Mouse (Mus musculus) layer of hippocampus, postnatal 36 days (tissue): ENCODE results near the gene Hectd4. TPM values are rescaled to one million over a fixed set of nuclear protein-coding genes. Genes with fewer than 3 reads are reported as not detected.
"Not testable (repeated sequence)": the region's sequence is repeated elsewhere in the genome, so short reads cannot be mapped to it uniquely, and the experiment has no call there.

Source experiments
- DNase-seq, 2 experiments: peaks; one replicate each; pipeline ENCODE4 v3.0.0; 2022
- total RNA-seq, 2 experiments: library from RNA; stranded (reverse); gene quantifications; 2 replicates each; pipeline ENCODE4 v1.2.3; 2021

The Hectd4 gene
- total RNA-seq, 2 experiments from 2014 or later = 172 to 181 TPM

DNA sequence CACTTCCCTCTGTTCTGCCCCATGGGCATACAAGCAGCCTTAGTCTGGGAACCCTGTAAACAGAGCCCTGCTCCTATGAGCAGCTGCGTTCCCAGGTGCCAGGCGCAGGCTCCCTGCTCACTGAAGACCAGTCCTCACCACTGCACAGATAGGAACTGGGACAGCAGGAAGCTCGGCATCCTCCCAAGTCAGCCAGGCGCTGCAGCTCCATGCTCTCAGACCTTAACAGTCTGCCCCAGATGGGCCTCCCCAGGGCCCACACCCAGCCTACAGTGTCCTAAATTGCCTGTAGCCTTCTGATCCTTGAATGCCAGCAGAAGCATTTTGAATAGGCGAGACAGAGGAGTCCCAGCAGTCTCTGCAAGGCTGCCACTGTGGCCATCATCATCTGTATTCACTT lies 141.7 kb downstream of the Hectd4 start:
- DNase-seq = no peak

DNA sequence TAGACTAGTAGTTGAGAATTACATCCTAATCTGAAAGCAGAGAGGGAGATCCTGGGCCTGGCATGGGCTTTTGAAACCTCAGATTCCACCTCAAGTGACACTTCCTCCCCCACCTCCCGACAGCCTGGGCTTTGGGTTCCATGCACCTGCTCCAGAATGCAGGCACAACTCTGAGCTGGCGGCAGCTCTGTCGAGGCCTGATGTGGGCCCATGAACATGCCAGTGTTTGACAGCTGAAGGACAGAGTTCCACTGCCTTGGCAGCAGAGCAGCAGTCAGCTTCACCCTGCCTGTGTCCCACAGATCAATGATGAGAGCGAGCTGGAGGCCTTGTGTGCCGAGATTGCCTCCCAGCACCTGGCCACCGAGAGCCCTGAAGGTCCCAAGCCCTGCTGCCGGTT lies 143.4 kb downstream of the Hectd4 start:
- no peak for DNase-seq

DNA sequence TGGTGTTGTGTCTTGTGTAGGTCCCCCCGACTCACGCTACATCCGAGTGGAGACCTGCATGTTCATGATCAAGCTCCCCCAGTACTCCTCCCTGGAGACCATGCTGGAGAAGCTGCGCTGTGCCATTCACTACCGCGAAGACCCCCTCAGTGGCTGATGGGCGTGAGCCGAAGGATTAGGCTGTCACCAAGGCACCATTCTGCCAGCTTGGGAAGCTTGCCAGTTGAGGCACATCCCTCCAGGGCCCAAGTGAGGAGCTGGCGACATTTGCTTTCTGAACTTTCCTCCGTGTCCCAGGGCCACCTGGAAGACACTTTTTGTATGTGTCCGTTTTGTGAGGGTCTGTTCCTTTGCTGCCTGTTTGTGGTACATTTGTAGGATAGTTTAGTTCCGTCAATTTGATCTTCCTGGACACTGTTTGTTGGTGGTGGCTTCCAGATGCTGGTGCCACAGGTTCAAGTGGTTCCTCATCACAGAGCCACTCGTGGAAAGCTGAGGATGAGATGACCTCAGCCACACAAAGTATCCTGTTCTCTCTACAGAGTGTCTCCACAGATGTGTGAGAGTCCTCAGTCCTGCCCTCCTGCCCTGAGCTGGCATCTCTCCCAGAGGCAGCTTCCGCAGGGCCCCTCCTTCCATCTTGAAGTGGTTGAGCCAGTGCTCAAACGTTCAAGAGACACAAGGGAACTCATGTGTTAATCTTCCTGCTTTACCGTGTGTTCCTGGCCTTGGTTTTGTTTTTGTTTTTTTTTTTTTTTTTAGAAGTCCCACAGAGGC lies 146.6 kb downstream of the Hectd4 start:
- DNase-seq = no peak

DNA sequence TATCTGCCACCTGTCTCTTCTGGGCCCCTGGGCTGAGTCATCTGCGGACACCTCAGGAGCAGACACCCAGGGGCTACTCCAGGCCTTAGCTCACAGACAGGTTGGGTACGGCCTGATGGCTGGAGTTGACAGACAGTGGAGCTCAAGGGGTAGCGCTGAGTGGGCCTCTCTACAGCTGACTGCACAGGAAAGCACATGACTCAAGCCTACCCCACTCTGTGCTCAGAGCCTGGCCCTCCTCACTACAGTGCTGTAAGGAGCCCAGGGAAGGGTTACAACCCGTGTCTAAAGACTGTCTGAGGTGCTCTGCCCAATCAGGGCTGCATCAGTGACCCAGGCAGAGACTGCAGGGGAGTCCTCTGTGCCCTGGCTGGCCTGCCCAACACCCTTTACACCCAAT lies 147.2 kb downstream of the Hectd4 start:
- no peak for DNase-seq

DNA sequence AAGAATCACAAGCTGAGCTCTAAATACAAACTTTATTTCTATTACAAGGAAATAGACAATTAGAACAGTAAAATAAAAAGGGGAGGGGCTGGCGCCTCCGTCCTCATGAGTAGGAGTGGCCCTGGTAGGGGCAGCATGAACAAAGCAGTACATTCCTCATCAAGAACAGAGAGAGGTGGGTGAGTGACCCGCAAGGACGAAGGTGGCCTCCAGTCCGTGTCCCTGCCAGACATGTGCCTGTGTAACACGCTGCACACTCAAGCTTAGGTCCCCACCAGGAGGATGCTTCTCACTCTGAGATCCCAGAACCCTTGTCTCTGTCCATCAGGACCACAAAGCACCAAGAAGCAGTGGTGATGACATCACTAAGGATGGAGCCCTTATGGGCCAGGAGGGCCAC lies 151.7 kb downstream of the Hectd4 start:
- no peak for DNase-seq

DNA sequence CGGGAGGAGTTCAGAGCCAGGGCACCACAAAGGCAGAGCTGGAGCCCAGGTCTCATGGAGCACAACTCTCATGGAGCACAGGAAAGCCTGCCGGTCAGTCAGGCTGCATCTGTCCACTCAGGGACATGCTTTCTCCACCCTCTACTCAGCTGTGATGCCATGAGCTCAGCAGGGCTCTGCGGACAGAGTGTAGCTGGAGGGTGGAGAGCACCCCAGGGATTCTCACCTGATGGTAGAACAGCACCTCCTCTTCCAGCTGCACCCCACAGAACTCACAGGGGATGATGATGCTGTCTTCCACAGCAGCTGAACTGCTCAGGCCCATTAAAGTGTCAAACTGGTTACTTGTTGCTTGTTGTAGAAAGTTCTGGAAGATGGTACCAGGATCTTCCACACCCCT lies 154.8 kb downstream of the Hectd4 start:
- no peak for DNase-seq

DNA sequence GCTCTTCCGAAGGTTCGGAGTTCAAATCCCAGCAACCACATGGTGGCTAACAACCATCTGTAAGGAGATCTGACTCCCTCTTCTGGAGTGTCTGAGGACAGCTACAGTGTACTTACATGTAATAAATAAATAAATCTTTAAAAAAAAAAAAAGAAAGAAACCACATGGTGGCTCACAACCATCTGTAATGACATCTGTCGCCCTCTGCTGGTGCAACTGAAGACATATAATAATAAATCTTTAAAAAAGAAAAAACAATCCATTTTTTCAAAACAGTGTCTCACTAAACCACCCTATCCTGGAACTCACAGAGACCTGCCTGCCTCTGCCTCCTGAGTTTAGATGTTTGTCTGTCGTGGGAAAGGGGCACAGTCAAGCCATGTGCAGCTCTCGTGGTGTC lies 157.0 kb downstream of the Hectd4 start:
- DNase-seq = not testable (repeated sequence)

DNA sequence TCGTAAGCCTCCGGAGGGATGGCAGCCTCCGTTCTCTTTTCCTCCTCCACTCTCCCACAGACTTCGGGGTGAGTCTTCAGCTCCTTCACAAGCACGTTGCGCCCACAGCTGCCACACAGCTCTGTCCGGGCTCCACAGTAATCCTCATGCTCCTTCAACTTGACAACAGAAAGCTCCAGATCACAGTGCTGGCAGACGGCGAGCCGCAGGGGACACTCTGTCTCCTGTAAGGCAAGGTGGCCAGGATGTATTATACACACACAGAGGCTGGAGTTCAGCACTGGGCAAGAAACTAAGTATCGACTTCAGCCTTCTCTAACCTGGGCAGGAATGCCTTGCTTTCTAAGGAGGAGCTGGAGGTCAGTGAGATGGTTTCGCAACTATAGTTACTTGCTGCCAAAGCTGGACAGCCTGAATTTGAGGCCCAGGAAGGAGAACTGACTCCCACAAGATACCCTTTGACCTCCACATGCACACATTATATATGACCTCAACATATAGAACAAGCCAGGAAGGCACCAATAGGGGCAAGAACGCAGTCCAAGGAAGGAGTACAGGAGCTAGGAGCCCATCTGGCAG lies 158.7 kb downstream of the Hectd4 start:
- DNase-seq = no peak

DNA sequence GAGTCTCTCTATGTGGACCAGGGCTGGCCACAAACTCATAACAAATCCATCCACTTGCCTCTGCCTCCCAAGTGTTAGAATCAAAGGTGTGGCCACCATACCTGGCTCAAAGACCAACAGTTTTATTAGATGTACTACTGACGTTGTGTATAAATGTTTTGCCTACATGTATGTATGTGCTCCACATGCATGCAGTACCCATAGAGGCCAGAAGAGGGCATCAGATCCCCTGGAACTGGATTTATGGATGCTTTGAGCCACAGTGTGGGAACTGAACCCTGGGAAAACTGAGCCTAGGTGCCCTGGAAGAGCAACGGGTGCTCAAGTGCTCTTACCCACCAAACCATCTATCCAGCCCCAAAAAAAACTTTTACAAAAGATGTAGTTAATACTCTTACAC lies 160.7 kb downstream of the Hectd4 start:
- no peak for DNase-seq

DNA sequence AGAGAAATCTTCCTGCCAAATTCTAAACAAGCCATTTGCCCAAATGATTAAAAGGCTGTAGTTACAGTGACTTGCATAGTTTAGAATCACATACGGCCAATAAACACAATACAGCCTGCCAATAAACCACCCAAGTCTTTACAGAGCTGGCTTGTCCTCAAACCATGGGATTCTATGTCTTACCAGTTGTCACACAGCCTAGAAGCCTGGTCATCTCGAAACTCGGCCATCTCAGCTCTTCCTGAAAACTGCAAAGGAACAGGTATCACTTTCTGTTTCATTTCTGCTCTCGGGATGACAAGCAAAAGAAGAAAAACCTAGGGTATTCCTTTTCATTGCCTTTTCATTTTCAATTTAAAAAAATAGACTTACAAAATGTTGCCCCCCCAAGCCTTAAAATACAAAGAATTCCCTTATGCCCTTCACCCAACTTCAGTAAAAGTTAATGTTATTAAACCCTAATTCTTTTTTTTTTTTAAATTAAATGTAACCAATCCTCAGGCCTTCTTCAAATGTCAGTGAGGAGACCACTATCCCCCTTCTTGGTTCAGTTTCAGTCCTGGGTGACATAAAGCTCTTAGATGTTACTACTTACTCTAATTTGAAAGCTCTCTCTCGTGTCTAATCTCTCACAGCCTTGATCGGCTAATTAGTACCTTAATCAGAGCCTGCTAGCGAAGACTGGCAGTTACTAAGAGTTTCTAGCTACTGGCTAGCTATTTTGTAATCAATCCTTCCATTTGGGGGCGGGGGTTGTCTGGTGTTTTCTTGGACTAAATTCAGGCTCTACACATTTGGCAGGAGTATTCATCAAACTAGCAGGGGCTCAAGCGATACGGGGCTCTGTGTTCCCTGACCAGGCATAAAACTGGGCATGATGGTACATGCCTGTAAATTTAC lies 164.1 kb downstream of the Hectd4 start:
- no peak for DNase-seq

DNA sequence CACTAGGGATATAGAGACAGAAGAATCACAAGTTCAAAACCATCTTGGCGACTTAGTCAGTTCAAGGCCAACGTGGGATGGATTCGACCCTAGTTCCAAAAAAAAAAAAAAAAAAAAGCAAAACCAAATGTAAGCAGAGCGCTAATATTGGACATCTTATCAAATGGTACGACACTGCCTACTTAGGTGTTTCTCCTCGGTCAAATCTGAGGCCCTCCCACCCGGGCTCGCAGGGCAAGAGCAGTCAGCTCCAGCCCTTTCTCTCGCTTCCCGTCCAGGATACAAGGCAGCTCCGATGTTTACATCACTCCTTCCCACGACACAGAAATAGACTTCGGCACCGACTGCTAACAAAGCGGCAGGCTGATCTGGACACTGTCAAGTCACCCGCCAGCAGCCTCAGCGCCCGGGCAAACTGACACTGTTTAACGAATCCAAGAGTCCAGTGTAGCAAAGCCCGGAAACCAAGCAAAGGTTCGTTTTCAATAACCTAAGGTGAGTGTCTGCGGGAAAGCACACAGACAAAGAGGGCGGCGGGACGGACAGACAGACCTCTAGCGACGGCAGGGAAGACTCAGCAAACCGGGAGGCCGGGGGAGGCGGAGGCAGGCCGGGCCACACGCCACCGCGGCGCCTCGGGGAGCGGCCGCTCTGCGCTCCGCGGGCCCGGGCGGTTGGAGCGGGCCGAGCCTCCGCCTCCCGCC lies 164.9 kb downstream of the Hectd4 start:
- DNase-seq = no peak

DNA sequence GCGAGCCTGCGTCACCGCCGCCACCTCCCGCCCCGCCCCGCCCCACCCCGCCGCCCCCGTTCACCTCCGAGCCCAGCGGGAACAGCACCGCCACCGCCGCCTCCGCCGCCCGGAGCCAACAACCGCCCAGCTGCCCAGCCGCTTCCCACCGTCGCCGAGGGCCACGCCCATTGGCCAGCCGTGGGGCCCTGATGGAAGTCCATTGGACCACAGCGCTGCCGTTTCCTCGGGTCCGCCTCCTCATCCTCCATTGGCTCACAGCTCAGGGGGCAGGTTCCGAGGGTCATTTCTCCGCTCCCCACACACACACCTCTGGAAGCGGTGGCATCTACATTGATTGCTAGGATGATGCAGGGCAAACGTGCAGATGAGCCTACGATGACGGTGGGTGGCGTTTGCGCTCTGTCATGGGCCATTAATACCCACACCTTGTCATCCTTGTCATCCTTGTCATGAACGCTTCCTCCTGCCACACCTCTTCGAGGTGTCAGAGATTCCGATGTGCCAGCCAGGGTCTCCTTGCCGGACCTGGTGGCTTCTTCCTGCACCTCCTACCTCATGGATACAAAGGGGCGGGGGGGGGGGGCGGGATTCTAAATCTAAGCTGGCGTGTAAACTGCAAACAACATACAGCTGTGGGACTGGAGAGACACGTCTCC lies 165.6 kb downstream of the Hectd4 start, which contains the start of gene Trafd1:
Gene Trafd1, minus strand, starts transcription at position 172 of the 659 bp plus-strand sequence.
- peak; percentile 91 to 92 for DNase-seq

DNA sequence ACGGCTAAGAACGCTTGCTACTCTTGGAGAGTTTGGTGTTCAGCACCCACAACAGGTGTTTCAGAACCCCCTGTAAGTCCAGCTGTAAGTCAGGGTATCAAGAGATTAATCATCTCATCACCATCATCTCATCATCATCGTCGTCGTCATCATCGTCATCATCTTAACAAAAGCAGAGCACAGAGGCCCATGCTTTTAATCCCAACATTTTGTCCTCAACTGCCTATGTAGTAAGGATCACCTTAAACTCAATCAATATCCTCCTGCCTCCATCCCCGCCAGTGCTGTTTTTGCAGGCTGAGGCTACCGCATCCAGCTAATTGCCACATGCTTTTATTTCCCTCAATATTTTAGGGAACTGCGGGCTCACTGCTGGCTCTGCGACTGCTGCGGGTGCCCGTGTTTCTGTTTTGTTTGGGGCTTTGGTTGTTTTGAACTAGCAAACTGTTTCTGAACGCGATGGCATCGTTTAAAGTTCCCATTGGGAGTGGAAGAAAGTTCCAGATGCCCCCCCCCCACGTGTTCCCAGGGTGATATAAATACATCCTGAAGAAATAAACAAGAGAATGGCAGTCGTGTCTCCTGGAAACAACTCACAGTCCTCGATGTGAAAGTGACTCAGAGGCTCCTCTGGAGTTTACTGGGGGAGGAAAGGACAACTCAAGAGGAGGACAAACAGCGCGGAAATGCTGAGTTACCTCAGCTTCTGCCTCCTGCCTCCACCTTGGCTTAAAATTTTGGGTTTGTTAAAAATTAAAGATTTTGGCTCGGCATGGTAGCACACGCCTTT lies 166.3 kb downstream of the Hectd4 start:
- no peak for DNase-seq

DNA sequence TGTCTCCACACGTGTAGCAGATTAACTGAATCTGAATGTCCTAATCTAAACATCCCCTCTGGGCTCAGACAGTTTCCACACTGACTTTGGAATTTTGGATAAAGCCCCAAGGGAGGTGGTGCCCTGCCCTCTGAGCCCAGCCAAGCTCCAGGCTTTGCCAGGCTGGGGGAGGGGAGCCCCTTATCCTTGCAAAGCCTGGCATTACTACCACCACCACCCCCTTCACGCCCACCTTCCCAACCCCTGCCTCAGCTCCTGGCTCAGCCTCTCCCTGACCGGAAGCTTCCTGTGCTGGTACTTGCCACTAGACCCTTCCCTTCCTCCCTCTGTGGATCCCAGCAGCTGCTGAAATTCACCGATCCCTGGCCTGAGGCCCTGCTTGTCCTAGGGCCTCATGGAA lies 167.1 kb downstream of the Hectd4 start:
- no peak for DNase-seq

DNA sequence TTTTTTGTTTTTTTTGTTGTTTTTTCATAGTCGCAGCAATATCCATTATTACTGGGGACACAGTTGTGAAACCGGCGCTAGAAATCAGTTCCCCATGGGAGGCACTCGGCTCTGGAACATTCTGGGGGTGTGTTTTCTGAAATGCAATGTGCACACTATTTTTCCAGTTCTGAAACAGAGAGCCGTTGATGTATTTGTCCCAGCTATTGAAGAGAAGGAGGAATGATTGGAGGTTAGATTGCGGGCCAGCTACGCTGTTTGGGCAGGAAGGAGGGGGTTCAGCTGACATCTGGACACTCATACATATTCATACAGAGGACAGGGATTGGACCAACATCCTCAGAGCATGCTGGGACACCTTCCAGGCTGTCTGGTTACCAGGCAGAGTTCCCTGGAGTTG lies 169.1 kb downstream of the Hectd4 start:
- no peak for DNase-seq

DNA sequence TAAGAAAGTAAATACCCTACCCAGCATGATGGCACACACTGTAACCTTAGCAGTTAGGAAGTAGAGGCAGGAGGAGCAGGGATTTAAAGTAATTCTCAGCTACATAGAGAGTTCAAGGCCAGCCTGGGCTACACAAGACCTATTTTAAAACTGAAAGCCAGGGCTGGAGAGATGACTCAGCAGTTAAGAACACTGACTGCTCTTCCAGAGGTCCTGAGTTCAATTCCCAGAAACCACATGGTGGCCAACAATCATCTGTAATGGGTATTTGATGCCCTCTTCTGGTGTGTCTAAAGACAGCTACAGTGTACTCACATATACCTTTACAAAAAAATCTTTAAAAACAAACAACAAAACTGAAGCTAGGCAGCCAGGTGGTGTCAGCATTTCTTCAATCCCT lies 169.7 kb downstream of the Hectd4 start:
- DNase-seq = no peak

DNA sequence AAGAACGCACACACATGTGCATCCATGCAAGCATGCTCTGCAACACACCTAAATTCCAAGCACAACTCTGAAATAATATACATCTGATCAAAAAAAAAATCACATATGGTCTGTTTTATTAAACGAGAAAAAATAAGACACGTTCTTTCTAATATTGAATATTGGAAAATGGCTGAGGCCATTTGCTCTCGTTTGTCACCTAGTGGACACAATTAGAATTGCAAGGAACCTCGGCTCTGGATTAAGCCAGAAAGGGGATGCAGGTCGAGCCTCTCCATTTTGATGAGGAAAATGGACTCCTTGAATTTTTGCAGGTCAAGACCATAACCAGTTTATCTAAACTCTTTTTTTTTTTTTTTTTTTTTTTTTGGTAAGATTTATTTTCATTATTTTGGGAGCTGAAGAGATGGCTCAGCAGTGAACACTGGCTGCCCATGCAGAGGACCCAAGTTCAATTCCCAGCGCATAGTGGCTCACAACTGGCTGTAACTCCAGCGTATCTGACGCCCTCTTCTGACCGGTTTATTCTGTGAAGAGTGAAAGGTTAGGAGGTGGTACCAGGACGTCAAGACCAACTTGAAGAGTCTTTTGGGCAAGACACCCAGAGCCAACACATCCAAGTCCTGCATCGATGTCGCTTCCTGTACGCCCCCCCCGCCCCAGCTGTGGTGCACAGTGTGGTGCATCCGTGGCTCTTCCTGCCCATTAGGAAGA lies 172.8 kb downstream of the Hectd4 start:
- DNase-seq = peak in 1 of 2 experiments; percentile 41

DNA sequence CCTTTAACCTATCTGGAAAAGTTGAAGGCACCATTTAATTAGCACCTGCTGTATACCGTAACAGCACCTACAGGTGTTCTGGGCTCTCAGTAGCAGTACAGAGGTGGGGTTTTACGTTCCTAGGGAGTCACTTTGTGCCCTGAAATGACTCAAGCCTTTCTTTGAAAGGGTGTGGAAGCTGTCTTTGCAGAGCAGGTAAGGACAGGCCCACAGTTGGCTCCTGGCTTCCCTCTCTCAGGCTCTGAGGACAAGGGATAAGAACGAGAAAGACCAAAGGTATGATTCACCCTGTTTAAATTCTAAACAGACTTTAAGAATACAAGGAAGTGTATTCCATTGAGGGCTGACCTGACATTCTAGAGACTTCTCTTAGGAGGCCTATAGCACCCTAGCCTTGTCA lies 173.4 kb downstream of the Hectd4 start:
- no peak for DNase-seq

DNA sequence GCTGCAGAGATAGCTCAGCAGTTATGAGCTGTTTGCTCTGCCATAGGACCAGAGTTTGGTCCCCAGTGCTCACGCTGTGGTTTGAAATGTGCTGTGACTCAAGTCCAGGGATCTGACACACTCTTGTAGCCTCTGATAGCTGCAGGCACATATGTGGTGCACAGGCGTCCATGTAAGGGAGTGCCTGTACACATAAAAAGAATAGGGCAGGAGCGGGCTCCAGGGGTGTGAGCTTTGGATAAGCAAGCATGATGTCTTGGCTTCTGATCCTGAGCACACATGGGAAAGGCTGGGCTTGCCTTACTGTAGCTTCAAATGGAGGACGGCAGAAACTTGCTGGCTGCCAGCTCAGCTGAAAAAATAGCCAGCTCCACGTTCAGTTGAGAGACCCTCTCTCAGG lies 175.6 kb downstream of the Hectd4 start:
- DNase-seq = no peak
